Mouse (Mus musculus) megakaryocyte-erythroid progenitor cell, adult 5-6 weeks (primary cell): ENCODE results near the gene Mdga1. TPM values are rescaled to one million over a fixed set of nuclear protein-coding genes. Genes with fewer than 3 reads are reported as not detected.
A peak's percentile ranks its signal among the peaks of the same experiment; 100 is the strongest.

Experiments used
- ATAC-seq: replicated peaks from 2 replicates; pipeline ENCODE4 v1.8.0; 2016; ENCODE audit warnings: mild to moderate bottlenecking, inconsistent platforms; ENCODE audit not compliant: severe bottlenecking, poor library complexity, low FRiP score, low TSS enrichment
- total RNA-seq, 2 experiments: library from RNA; stranded (forward) in 1 of 2; stranded (reverse) in 1 of 2; fragments of 200-1000, 215-1000 nt in 1 of 2; fragments of >200 nt in 1 of 2; fragmentation: Nextera tagmentation in 1 of 2; gene quantifications; 2 replicates each; pipeline ENCODE4 v1.2.3; 2014 to 2017

The Mdga1 gene
- total RNA-seq (2014; fragmentation: Nextera tagmentation) (7.3 and 13.7 TPM in 2 replicates), total RNA-seq (2017) (5.4 and 14.4 TPM in 2 replicates)

- ATAC-seq, result no peak
These were observed at the start of gene Mdga1 for GRCm38 (mm10) chr17:29970037-29970555. TSS of gene Mdga1 (minus strand) at chr17:29970087.

GRCm38 (mm10) chr17:30018927-30019610, 49.2 kb upstream of the Mdga1 start:
- ATAC-seq, result no peak

- ATAC-seq, result no peak
These were observed 44.8 kb upstream of the Mdga1 start for GRCm38 (mm10) chr17:30014660-30015059.

GRCm38 (mm10) chr17:30008392-30008791, 38.5 kb upstream of the Mdga1 start:
- no peak for ATAC-seq

- ATAC-seq, result no peak
These were observed 38.0 kb upstream of the Mdga1 start for GRCm38 (mm10) chr17:30007883-30008282.

- ATAC-seq, result no peak
These were observed 37.0 kb upstream of the Mdga1 start for GRCm38 (mm10) chr17:30006877-30007276.

GRCm38 (mm10) chr17:30005451-30005941, 35.6 kb upstream of the Mdga1 start:
- no peak for ATAC-seq

- no peak for ATAC-seq
These were observed 35.2 kb upstream of the Mdga1 start for GRCm38 (mm10) chr17:30005103-30005443.

GRCm38 (mm10) chr17:30004203-30005102, 34.6 kb upstream of the Mdga1 start, which contains the start of gene Zfand3:
TSS of gene Zfand3 (plus strand) at chr17:30004733.
- ATAC-seq, result peak; percentile 89

- ATAC-seq, result no peak
These were observed 28.8 kb upstream of the Mdga1 start for GRCm38 (mm10) chr17:29998566-29999295.

GRCm38 (mm10) chr17:29997726-29998125, 27.8 kb upstream of the Mdga1 start:
- ATAC-seq, result no peak

GRCm38 (mm10) chr17:29995986-29996385, 26.1 kb upstream of the Mdga1 start:
- no peak for ATAC-seq

GRCm38 (mm10) chr17:29994459-29994858, 24.6 kb upstream of the Mdga1 start:
- no peak for ATAC-seq

- ATAC-seq, result no peak
These were observed 24.1 kb upstream of the Mdga1 start for GRCm38 (mm10) chr17:29994011-29994410.

GRCm38 (mm10) chr17:29993488-29993887, 23.6 kb upstream of the Mdga1 start:
- ATAC-seq, result no peak

- no peak for ATAC-seq
These were observed 21.0 kb upstream of the Mdga1 start for GRCm38 (mm10) chr17:29990845-29991244.

GRCm38 (mm10) chr17:29990136-29990535, 20.2 kb upstream of the Mdga1 start:
- ATAC-seq, result no peak

- ATAC-seq, result no peak
These were observed 19.8 kb upstream of the Mdga1 start for GRCm38 (mm10) chr17:29989653-29990052.

- ATAC-seq, result no peak
These were observed 18.3 kb upstream of the Mdga1 start for GRCm38 (mm10) chr17:29988141-29988540.

GRCm38 (mm10) chr17:29985534-29985933, 15.6 kb upstream of the Mdga1 start:
- ATAC-seq, result no peak
